Comparison of ENCODE assay signal across 9 mouse cellular contexts in the genomic region with DNA sequence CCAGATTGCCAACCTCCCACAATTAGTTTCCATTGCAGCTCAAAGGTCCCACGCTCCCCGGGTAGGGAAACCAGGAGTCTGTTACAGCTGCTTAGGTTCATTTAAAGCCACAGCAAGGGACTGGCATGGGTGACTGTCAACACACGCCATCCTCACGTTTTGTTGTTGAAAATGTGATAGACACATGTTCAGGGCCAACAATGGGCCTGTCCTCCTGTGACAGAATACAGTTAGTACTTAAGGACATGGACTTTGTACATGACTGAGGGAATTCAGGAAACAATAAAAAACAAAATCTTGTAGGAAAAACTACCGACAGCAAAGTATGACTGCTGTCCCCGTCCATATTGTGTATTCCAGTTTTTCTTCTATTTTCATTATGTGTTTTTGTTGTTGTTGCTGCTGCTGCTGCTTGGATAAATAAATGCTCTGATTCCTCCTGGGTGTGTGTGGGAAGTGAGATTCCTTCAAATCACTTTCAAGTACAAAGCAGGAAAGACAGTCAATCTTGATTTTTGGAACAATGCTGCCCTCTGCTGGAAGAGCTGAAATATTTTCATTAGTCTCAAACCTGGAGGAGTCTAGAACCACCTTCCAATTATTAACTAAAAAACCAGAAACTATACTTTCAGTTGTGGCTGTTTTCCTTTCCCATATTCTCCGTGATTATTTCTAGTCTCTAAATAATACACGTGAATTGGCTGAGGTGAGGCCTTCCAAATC. TPM values are rescaled to one million over a fixed set of nuclear protein-coding genes. Genes with fewer than 3 reads are reported as not detected.
A peak's percentile ranks its signal among the peaks of the same experiment; 100 is the strongest.
DNase-seq lines count a peak whose midpoint lies in the region; ATAC-seq and TF ChIP-seq lines count a peak whose summit lies in the region.
"Had no signal": no experiment of that assay in that cellular context is flagged by ENCODE, and none has a peak within 500 bp of the region (broad histone marks: within the 10 kb centered on the region; RNA-seq: fewer than 3 reads in every experiment).

No protein-coding gene starts in this region.

- H3K27me3 ChIP-seq in ES-Bruce4 (ENCODE audit: control insufficient read depth, insufficient read depth, low read length, poor library complexity, severe bottlenecking), result no peaks in the 10 kb centered on the region
- no peaks in the 10 kb centered on the region for H3K27me3 ChIP-seq in kidney, embryonic 14.5 days (ENCODE audit: control insufficient read depth, insufficient read depth, low read length)
- H3K27me3 ChIP-seq in lung, postnatal 0 days (replicated peaks; ENCODE audit: insufficient read depth, low read length), result no peaks in the 10 kb centered on the region
- H3K27me3 ChIP-seq: stomach, embryonic 15.5 days had no signal

- WGBS in kidney, embryonic 14.5 days, result 65% methylated on average over 8 of the region's 8 CpGs
- 63% methylated on average over 8 of the region's 8 CpGs for WGBS in lung, postnatal 0 days

- TF ChIP-seq POLR2A in ES-Bruce4 (IDR thresholded peaks at IDR 0.05; ENCODE audit: insufficient read depth, low read length), result no peak

- H3K4me3 ChIP-seq in ES-Bruce4 (ENCODE audit: low read depth, low read length), result no peak overlapping the region
- H3K4me3 ChIP-seq in kidney, embryonic 14.5 days (ENCODE audit: low read length), result no peak overlapping the region
- H3K4me3 ChIP-seq in lung, postnatal 0 days (ENCODE audit: low read depth, low read length), result no peak overlapping the region
- H3K4me3 ChIP-seq: stomach, embryonic 15.5 days had no signal

- DNase-seq in gastrocnemius, adult 18-20 months (ENCODE audit: low spot score), result peak; percentile 69
- DNase-seq in gastrocnemius, postnatal 25 days, result no peak
- DNase-seq in cerebellum, adult 9-10 months, result peak; percentile 70
- DNase-seq in gastrocnemius, postnatal 10 days, result peak; percentile 63
- peak; percentile 86 for DNase-seq in lung, postnatal 0 days (ENCODE audit: low spot score)
- DNase-seq in right cerebral cortex, postnatal 4 days, result peak; percentile 60

- no peaks in the 10 kb centered on the region for H3K4me1 ChIP-seq in ES-Bruce4 (ENCODE audit: control insufficient read depth, insufficient read depth, low read length)
- peaks cover 6% of the 10 kb centered on the region; the same call in 1 of the 2 replicates for H3K4me1 ChIP-seq in kidney, embryonic 14.5 days (ENCODE audit: control insufficient read depth, insufficient read depth, low read length)
- no peaks in the 10 kb centered on the region for H3K4me1 ChIP-seq in lung, postnatal 0 days (ENCODE audit: insufficient read depth, low read depth, low read length)
- H3K4me1 ChIP-seq: stomach, embryonic 15.5 days had no signal

- H3K9ac ChIP-seq in ES-Bruce4 (ENCODE audit: low read depth, poor library complexity, severe bottlenecking), result no peak overlapping the region
- H3K9ac ChIP-seq in kidney, embryonic 14.5 days (ENCODE audit: low read depth, low read length), result no peak overlapping the region
- H3K9ac ChIP-seq in lung, postnatal 0 days (replicated peaks; ENCODE audit: low read depth), result no peak overlapping the region
- H3K9ac ChIP-seq: stomach, embryonic 15.5 days had no signal

- H3K4me2 ChIP-seq in kidney, embryonic 14.5 days (replicated peaks; ENCODE audit: low read depth, low read length), result no peak overlapping the region
- no peak overlapping the region for H3K4me2 ChIP-seq in lung, postnatal 0 days (replicated peaks; ENCODE audit: low read depth, low read length)
- H3K4me2 ChIP-seq: stomach, embryonic 15.5 days had no signal

- TF ChIP-seq EP300 in ES-Bruce4 (IDR thresholded peaks at IDR 0.05; ENCODE audit: insufficient read depth, low read depth, low read length), result no peak
- no peak for TF ChIP-seq EP300 in lung, postnatal 0 days (IDR thresholded peaks at IDR 0.05)

- H3K9me3 ChIP-seq in ES-Bruce4 (replicated peaks; ENCODE audit: control insufficient read depth, insufficient read depth, low read length, poor library complexity, severe bottlenecking), result no peaks in the 10 kb centered on the region
- H3K9me3 ChIP-seq in kidney, embryonic 14.5 days (ENCODE audit: control insufficient read depth, low read length), result no peaks in the 10 kb centered on the region
- H3K9me3 ChIP-seq in lung, postnatal 0 days (ENCODE audit: low read length), result no peaks in the 10 kb centered on the region
- H3K9me3 ChIP-seq: stomach, embryonic 15.5 days had no signal

- ATAC-seq in kidney, embryonic 14.5 days (ENCODE audit: low FRiP score, low TSS enrichment), result peak; percentile 33; the same call in 1 of the 2 replicates
- ATAC-seq in lung, postnatal 0 days, result peak; percentile 47

- no peaks in the 10 kb centered on the region; the same call in 1 of the 2 replicates for H3K36me3 ChIP-seq in ES-Bruce4 (ENCODE audit: control insufficient read depth, insufficient read depth, low read length, poor library complexity, severe bottlenecking)
- H3K36me3 ChIP-seq in kidney, embryonic 14.5 days (ENCODE audit: control insufficient read depth, insufficient read depth, low read length), result no peaks in the 10 kb centered on the region
- no peaks in the 10 kb centered on the region for H3K36me3 ChIP-seq in lung, postnatal 0 days (ENCODE audit: insufficient read depth, low read length)
- H3K36me3 ChIP-seq: stomach, embryonic 15.5 days had no signal

- TF ChIP-seq CTCF in ES-Bruce4 (IDR thresholded peaks at IDR 0.05; ENCODE audit: low read depth, low read length), result peak; percentile 19
- TF ChIP-seq CTCF in lung, postnatal 0 days (IDR thresholded peaks at IDR 0.05), result peak; percentile 73

- H3K27ac ChIP-seq in ES-Bruce4 (ENCODE audit: insufficient read depth, low read length), result no peak overlapping the region
- H3K27ac ChIP-seq in kidney, embryonic 14.5 days (ENCODE audit: low read depth, low read length), result no peak overlapping the region
- no peak overlapping the region for H3K27ac ChIP-seq in lung, postnatal 0 days (ENCODE audit: low read length)
- H3K27ac ChIP-seq: stomach, embryonic 15.5 days had no signal

RNA-seq across cellular contexts. Expression of a gene that starts 5.6 kb away (rescaled TPM):
- total RNA-seq in gastrocnemius, adult 18-20 months (2021), result 10 to 100 TPM; 20.4 to 24.3 TPM
- 10 to 100 TPM; 12.6 to 13.6 TPM for total RNA-seq in gastrocnemius, postnatal 25 days (2021)
- polyA plus RNA-seq in ES-Bruce4 (2011; ENCODE audit: insufficient read depth, insufficient read length, low read depth, missing spikeins), result 77.4 and 103 TPM in 2 replicates
- total RNA-seq in gastrocnemius, postnatal 10 days (2021), result 10 to 100 TPM; 13.3 to 14.2 TPM
- polyA plus RNA-seq in kidney, embryonic 14.5 days (2014; fragmentation: Nextera tagmentation; extraction: Ambion mirVana), result 80.4 and 113 TPM in 2 replicates
- polyA plus RNA-seq in lung, postnatal 0 days (2015; fragmentation: Nextera tagmentation; extraction: Ambion mirVana), result 35.7 and 37.2 TPM in 2 replicates

RNA-seq across cellular contexts. Expression of a gene that starts 5.7 kb away (rescaled TPM):
- total RNA-seq in gastrocnemius, adult 18-20 months (2021), result 1 to 10 TPM; 4.7 to 5.1 TPM
- 1 to 10 TPM; 5.9 to 7.3 TPM for total RNA-seq in gastrocnemius, postnatal 25 days (2021)
- 19.1 and 19.8 TPM in 2 replicates for polyA plus RNA-seq in ES-Bruce4 (2011; ENCODE audit: insufficient read depth, insufficient read length, low read depth, missing spikeins)
- 10 to 100 TPM in 1 of 2 experiments, 1 to 10 TPM in 1; 9.5 to 10.2 TPM for total RNA-seq in gastrocnemius, postnatal 10 days (2021)
- polyA plus RNA-seq in kidney, embryonic 14.5 days (2014; fragmentation: Nextera tagmentation; extraction: Ambion mirVana), result 20.0 and 20.4 TPM in 2 replicates
- polyA plus RNA-seq in lung, postnatal 0 days (2015; fragmentation: Nextera tagmentation; extraction: Ambion mirVana), result 8.3 and 9.0 TPM in 2 replicates
